Mouse (Mus musculus): Measurements from ENCODE around the gene Pogk. TPM values are rescaled to one million over a fixed set of nuclear protein-coding genes. Genes with fewer than 3 reads are reported as not detected.

Pogk gene
- 10 to 100 TPM; 14.0 to 17.0 TPM for total RNA-seq (2023)

GRCm38 (mm10) chr1:166409701-166410220, at the start of gene Pogk:
Gene Pogk, minus strand, starts transcription at chr1:166409863.

DNA sequence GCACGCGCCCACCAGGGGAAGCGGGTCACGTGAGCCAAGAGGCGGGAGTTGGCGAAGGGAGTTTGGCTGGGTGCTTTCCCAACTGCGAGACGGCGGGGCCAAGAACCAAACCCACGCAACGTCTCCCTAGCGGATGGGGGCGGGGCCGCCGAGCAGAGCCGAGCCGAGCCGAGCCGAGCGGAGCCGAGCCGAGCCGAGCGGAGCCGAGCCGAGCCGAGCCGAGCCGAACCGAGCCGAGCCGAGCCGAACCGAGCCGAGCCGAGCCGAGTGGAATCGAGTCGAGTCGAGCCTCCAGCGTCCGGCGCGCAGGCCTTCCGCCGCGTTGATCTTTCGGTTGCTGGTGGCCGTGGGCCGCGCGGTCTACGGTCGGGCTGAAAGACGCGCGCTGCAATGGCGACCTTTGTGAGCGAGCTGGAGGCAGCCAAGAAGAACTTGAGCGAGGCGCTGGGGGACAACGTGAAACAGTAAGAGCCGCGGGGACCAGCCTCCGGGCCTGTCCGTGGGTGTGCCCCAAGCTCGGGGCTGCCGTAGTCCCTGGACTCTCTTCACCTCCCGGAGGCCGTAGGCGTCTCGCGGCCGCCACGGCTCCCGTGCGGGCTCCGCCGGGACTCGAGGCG, 30.5 kb downstream of the Pogk start, which contains the start of gene Tada1:
Tada1 (plus strand) TSS at position 85 of the 617 bp plus-strand sequence.

Other genes starting within 250 kb of the Pogk start
- not detected for gene Mael, start 171.1 kb downstream of the Pogk start, total RNA-seq (2023)
- gene Ildr2, start 155.7 kb downstream of the Pogk start, total RNA-seq (2023) = under 1 TPM; 0.23 to 0.47 TPM
- 10 to 100 TPM; 29.9 to 31.9 TPM for gene Tada1, start 30.8 kb downstream of the Pogk start, total RNA-seq (2023)
- not detected for gene Gm4846, start 87.7 kb upstream of the Pogk start, total RNA-seq (2023)
- not detected for gene Gm4847, start 237.8 kb upstream of the Pogk start, total RNA-seq (2023)

All from T-cell, adult 66 days (primary cell).